In the genomic region with DNA sequence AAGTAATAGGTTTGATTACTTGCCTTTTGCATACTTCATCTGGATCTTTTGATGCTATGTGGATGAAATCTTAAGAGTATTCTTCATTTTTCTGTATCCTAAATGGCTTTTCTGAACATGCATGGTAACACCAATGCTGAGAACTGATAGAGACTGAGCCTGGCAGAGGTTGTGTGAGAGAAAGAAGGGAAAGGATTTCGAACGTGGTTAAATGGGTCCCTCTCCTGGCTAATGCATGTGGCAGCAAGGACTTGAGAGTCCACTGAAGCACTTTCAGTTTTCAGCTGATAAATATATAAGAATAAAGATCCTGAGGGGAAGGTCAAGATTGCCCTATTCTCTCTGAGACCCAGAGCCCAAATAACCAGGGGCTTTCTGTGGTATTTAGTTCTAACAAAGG, we compare ENCODE assay signal across 9 mouse cellular contexts.
A peak's percentile ranks its signal among the peaks of the same experiment; 100 is the strongest.
DNase-seq lines count a peak whose midpoint lies in the region; ATAC-seq lines count a peak whose summit lies in the region.
"Had no signal": no experiment of that assay in that cellular context is flagged by ENCODE, and none has a peak within 500 bp of the region (broad histone marks: within the 10 kb centered on the region; RNA-seq: fewer than 3 reads in every experiment).

No protein-coding gene starts in this region.

- no peak for ATAC-seq in kidney, embryonic 14.5 days (ENCODE audit: low FRiP score, low TSS enrichment)
- ATAC-seq in forebrain, embryonic 12.5 days (ENCODE audit: low FRiP score), result peak; percentile 83
- ATAC-seq in activated CD4-positive, CD25-positive, alpha-beta regulatory T cell, adult 4 months, result no peak

- no peak overlapping the region for H3K4me3 ChIP-seq in kidney, embryonic 14.5 days (ENCODE audit: low read length)
- H3K4me3 ChIP-seq in forebrain, embryonic 12.5 days (replicated peaks), result no peak overlapping the region
- H3K4me3 ChIP-seq: embryonic facial prominence, embryonic 13.5 days had no signal

- no peaks in the 10 kb centered on the region for H3K36me3 ChIP-seq in kidney, embryonic 14.5 days (ENCODE audit: control insufficient read depth, insufficient read depth, low read length)
- H3K36me3 ChIP-seq in forebrain, embryonic 12.5 days (replicated peaks), result no peaks in the 10 kb centered on the region
- H3K36me3 ChIP-seq: embryonic facial prominence, embryonic 13.5 days had no signal

- WGBS in kidney, embryonic 14.5 days, result 27% methylated on average over 2 of the region's 2 CpGs
- 30% methylated on average over 2 of the region's 2 CpGs for WGBS in forebrain, embryonic 12.5 days

- no peaks in the 10 kb centered on the region for H3K4me1 ChIP-seq in kidney, embryonic 14.5 days (ENCODE audit: control insufficient read depth, insufficient read depth, low read length)
- peaks cover 3% of the 10 kb centered on the region for H3K4me1 ChIP-seq in forebrain, embryonic 12.5 days
- H3K4me1 ChIP-seq: embryonic facial prominence, embryonic 13.5 days had no signal

- H3K27me3 ChIP-seq in kidney, embryonic 14.5 days (ENCODE audit: control insufficient read depth, insufficient read depth, low read length), result no peaks in the 10 kb centered on the region
- H3K27me3 ChIP-seq in forebrain, embryonic 12.5 days, result peaks cover 4% of the 10 kb centered on the region
- H3K27me3 ChIP-seq: embryonic facial prominence, embryonic 13.5 days had no signal

- H3K27ac ChIP-seq in kidney, embryonic 14.5 days (ENCODE audit: low read depth, low read length), result no peak overlapping the region
- H3K27ac ChIP-seq in forebrain, embryonic 12.5 days, result no peak overlapping the region
- H3K27ac ChIP-seq: embryonic facial prominence, embryonic 13.5 days had no signal

- peak; percentile 2 to 17 for DNase-seq in kidney, postnatal 36 days
- peak; percentile 34 to 51 for DNase-seq in layer of hippocampus, postnatal 10 days (ENCODE audit: low spot score in 2 of 2)
- peak; percentile 60 for DNase-seq in right cerebral cortex, adult 18-20 months
- DNase-seq in spleen, postnatal 14 days (ENCODE audit: low spot score in 2 of 2), result no peak
- DNase-seq in testis, postnatal 10 days (ENCODE audit: low spot score), result no peak

- H3K9me3 ChIP-seq in kidney, embryonic 14.5 days (ENCODE audit: control insufficient read depth, low read length), result no peaks in the 10 kb centered on the region
- no peaks in the 10 kb centered on the region for H3K9me3 ChIP-seq in forebrain, embryonic 12.5 days
- H3K9me3 ChIP-seq: embryonic facial prominence, embryonic 13.5 days had no signal

- H3K4me2 ChIP-seq in kidney, embryonic 14.5 days (replicated peaks; ENCODE audit: low read depth, low read length), result no peak overlapping the region
- no peak overlapping the region for H3K4me2 ChIP-seq in forebrain, embryonic 12.5 days
- H3K4me2 ChIP-seq: embryonic facial prominence, embryonic 13.5 days had no signal

- no peak overlapping the region for H3K9ac ChIP-seq in kidney, embryonic 14.5 days (ENCODE audit: low read depth, low read length)
- no peak overlapping the region for H3K9ac ChIP-seq in forebrain, embryonic 12.5 days
- H3K9ac ChIP-seq: embryonic facial prominence, embryonic 13.5 days had no signal

Comparison
In these comparisons a context has a peak if more than half of its experiments do, and no peak if none do; other contexts are left out.
1. DNase-seq: peak in kidney, postnatal 36 days (2 of 2), layer of hippocampus, postnatal 10 days (2 of 2) and right cerebral cortex, adult 18-20 months (single experiment); none in spleen, postnatal 14 days (0 of 2) and testis, postnatal 10 days (single experiment).